Mouse (Mus musculus) erythroblast, embryonic 14.5 days (primary cell): ENCODE measurements around the gene Kifc5b. TPM values are rescaled to one million over a fixed set of nuclear protein-coding genes. Genes with fewer than 3 reads are reported as not detected.

Experiments
- H3K27me3 ChIP-seq: 2 replicates; pipeline ENCODE4 v1.6.1; 2012; ENCODE audit warnings: inconsistent platforms; ENCODE audit not compliant: control insufficient read depth
- H3K36me3 ChIP-seq: 2 replicates; pipeline ENCODE4 v1.6.1; 2012; ENCODE audit warnings: mild to moderate bottlenecking, inconsistent platforms; ENCODE audit not compliant: control insufficient read depth
- H3K4me1 ChIP-seq: 2 replicates; pipeline ENCODE4 v1.6.1; 2012; ENCODE audit warnings: inconsistent platforms; ENCODE audit not compliant: control insufficient read depth
- H3K4me3 ChIP-seq: replicated peaks from 2 replicates; pipeline ENCODE3; 2012; ENCODE audit warnings: moderate library complexity, mild to moderate bottlenecking, inconsistent platforms
- H3K9me3 ChIP-seq: 2 replicates; pipeline ENCODE4 v1.6.1; 2012; ENCODE audit warnings: low read length, inconsistent platforms, mixed read lengths; ENCODE audit not compliant: control insufficient read depth
- GATA1 ChIP-seq: IDR thresholded peaks from 2 replicates; pipeline ENCODE4 v1.6.1; 2012; ENCODE audit warnings: low read length, inconsistent platforms, mixed read lengths
- TAL1 ChIP-seq: IDR thresholded peaks from 3 replicates; pipeline ENCODE4 v1.6.1; 2012; ENCODE audit warnings: low read length, inconsistent platforms, mixed read lengths
- polyA plus RNA-seq: library from polyadenylated mRNA; stranded (reverse); fragments of >175 nt; gene quantifications from 2 replicates; pipeline ENCODE4 v1.2.3, GENCODE M21; 2012

Gene Kifc5b
- polyA plus RNA-seq, 1 experiment = 8.1 TPM

GRCm38 (mm10) chr17:26884995-26885926, 31.6 kb upstream of the Kifc5b start:
- Histone ChIP-seq H3K36me3 (no peaks in the 10 kb centered on the region), H3K9me3 (no peaks in the 10 kb centered on the region), H3K4me3 (peak overlapping the region; percentile 62), H3K27me3 (no peaks in the 10 kb centered on the region), H3K4me1 (peaks cover 33% of the 10 kb centered on the region)
- no peak for TF ChIP-seq GATA1
- TF ChIP-seq TAL1 = no peak

GRCm38 (mm10) chr17:26886047-26886749, 30.7 kb upstream of the Kifc5b start:
- no peak for TF ChIP-seq TAL1
- no peak for TF ChIP-seq GATA1
- no peaks in the 10 kb centered on the region for H3K27me3 ChIP-seq
- H3K36me3 ChIP-seq = no peaks in the 10 kb centered on the region
- H3K4me1 ChIP-seq = peaks cover 33% of the 10 kb centered on the region
- H3K9me3 ChIP-seq = no peaks in the 10 kb centered on the region
- H3K4me3 ChIP-seq = peak overlapping the region; percentile 62

- H3K9me3 ChIP-seq = no peaks in the 10 kb centered on the region
- TF ChIP-seq TAL1 (no peak), GATA1 (no peak)
These were observed 29.0 kb upstream of the Kifc5b start for GRCm38 (mm10) chr17:26887926-26888325.

GRCm38 (mm10) chr17:26892635-26893375, 24.1 kb upstream of the Kifc5b start:
- H3K4me3 ChIP-seq = no peak overlapping the region

More at GRCm38 (mm10) chr17:26887926-26888325, 29.0 kb upstream of the Kifc5b start:
- H3K4me1 ChIP-seq = peaks cover 33% of the 10 kb centered on the region
- H3K27me3 ChIP-seq = peaks cover 4% of the 10 kb centered on the region
- no peak overlapping the region for H3K4me3 ChIP-seq
- no peaks in the 10 kb centered on the region for H3K36me3 ChIP-seq

GRCm38 (mm10) chr17:26893492-26893891, 23.4 kb upstream of the Kifc5b start:
- Histone ChIP-seq H3K9me3 (peaks cover 4% of the 10 kb centered on the region), H3K36me3 (no peaks in the 10 kb centered on the region), H3K4me3 (no peak overlapping the region), H3K4me1 (0 out of 2 replicates have a peak, but pooled peaks cover 3% of the 10 kb centered on the region), H3K27me3 (peaks cover 9% of the 10 kb centered on the region)
- TF ChIP-seq GATA1 = no peak
- no peak for TF ChIP-seq TAL1

More at GRCm38 (mm10) chr17:26892635-26893375, 24.1 kb upstream of the Kifc5b start:
- Histone ChIP-seq H3K27me3 (peaks cover 9% of the 10 kb centered on the region), H3K4me1 (0 out of 2 replicates have a peak, but pooled peaks cover 3% of the 10 kb centered on the region), H3K36me3 (no peaks in the 10 kb centered on the region), H3K9me3 (peaks cover 4% of the 10 kb centered on the region)
- TF ChIP-seq TAL1 (no peak), GATA1 (no peak)

GRCm38 (mm10) chr17:26894342-26894741, 22.5 kb upstream of the Kifc5b start:
- TF ChIP-seq TAL1 (no peak), GATA1 (no peak)

GRCm38 (mm10) chr17:26895578-26895977, 21.3 kb upstream of the Kifc5b start:
- Histone ChIP-seq H3K36me3 (no peaks in the 10 kb centered on the region), H3K4me3 (no peak overlapping the region), H3K27me3 (peaks cover 9% of the 10 kb centered on the region), H3K4me1 (0 out of 2 replicates have a peak, but pooled peaks cover 3% of the 10 kb centered on the region), H3K9me3 (peaks cover 4% of the 10 kb centered on the region)
- no peak for TF ChIP-seq TAL1
- no peak for TF ChIP-seq GATA1

More at GRCm38 (mm10) chr17:26894342-26894741, 22.5 kb upstream of the Kifc5b start:
- H3K36me3 ChIP-seq = no peaks in the 10 kb centered on the region
- 0 out of 2 replicates have a peak, but pooled peaks cover 3% of the 10 kb centered on the region for H3K4me1 ChIP-seq
- peaks cover 4% of the 10 kb centered on the region for H3K9me3 ChIP-seq
- H3K4me3 ChIP-seq = no peak overlapping the region
- peaks cover 9% of the 10 kb centered on the region for H3K27me3 ChIP-seq

- peaks cover 2% of the 10 kb centered on the region; the same call in 1 of the 2 replicates for H3K27me3 ChIP-seq
- no peaks in the 10 kb centered on the region for H3K36me3 ChIP-seq
- H3K4me3 ChIP-seq = no peak overlapping the region
- no peaks in the 10 kb centered on the region for H3K9me3 ChIP-seq
- TF ChIP-seq GATA1 (no peak), TAL1 (no peak)
- H3K4me1 ChIP-seq = no peaks in the 10 kb centered on the region
These were observed 16.0 kb upstream of the Kifc5b start for GRCm38 (mm10) chr17:26900916-26901315.
